Mouse (Mus musculus): Measurements from ENCODE around the gene Sipa1l2. TPM values are rescaled to one million over a fixed set of nuclear protein-coding genes. Genes with fewer than 3 reads are reported as not detected.
A peak's percentile ranks its signal among the peaks of the same experiment; 100 is the strongest.
"Not testable (repeated sequence)": the region's sequence is repeated elsewhere in the genome, so short reads cannot be mapped to it uniquely, and the experiment has no call there.

Gene Sipa1l2
- polyA plus RNA-seq, 1 experiment from 2014 or later: 12.7 TPM

GRCm38 (mm10) chr8:125531640-125532039 lies 38.0 kb downstream of the Sipa1l2 start:
- H3K9me3 ChIP-seq: no peaks in the 10 kb centered on the region
- H3K4me3 ChIP-seq: no peak overlapping the region
- H3K9ac ChIP-seq: no peak overlapping the region
- ATAC-seq (ENCODE audit: insufficient number of reproducible peaks, low FRiP score, low TSS enrichment, low read depth): no peak
- no peaks in the 10 kb centered on the region for H3K27me3 ChIP-seq
- H3K36me3 ChIP-seq: no peaks in the 10 kb centered on the region
- peaks cover 53% of the 10 kb centered on the region for H3K4me1 ChIP-seq
- peak overlapping the region; percentile 51 for H3K27ac ChIP-seq
- WGBS: 26% methylated on average over 1 of the region's 1 CpGs
- no peak overlapping the region for H3K4me2 ChIP-seq

- Histone ChIP-seq H3K4me1 (peaks cover 55% of the 10 kb centered on the region), H3K27ac (no peak overlapping the region), H3K36me3 (no peaks in the 10 kb centered on the region), H3K4me2 (no peak overlapping the region), H3K27me3 (no peaks in the 10 kb centered on the region), H3K4me3 (no peak overlapping the region), H3K9ac (no peak overlapping the region), H3K9me3 (no peaks in the 10 kb centered on the region)
- WGBS: 25% methylated on average over 6 of the region's 6 CpGs
- no peak for ATAC-seq (ENCODE audit: insufficient number of reproducible peaks, low FRiP score, low TSS enrichment, low read depth)
Measured at GRCm38 (mm10) chr8:125531088-125531438, 38.5 kb downstream of the Sipa1l2 start.

DNA sequence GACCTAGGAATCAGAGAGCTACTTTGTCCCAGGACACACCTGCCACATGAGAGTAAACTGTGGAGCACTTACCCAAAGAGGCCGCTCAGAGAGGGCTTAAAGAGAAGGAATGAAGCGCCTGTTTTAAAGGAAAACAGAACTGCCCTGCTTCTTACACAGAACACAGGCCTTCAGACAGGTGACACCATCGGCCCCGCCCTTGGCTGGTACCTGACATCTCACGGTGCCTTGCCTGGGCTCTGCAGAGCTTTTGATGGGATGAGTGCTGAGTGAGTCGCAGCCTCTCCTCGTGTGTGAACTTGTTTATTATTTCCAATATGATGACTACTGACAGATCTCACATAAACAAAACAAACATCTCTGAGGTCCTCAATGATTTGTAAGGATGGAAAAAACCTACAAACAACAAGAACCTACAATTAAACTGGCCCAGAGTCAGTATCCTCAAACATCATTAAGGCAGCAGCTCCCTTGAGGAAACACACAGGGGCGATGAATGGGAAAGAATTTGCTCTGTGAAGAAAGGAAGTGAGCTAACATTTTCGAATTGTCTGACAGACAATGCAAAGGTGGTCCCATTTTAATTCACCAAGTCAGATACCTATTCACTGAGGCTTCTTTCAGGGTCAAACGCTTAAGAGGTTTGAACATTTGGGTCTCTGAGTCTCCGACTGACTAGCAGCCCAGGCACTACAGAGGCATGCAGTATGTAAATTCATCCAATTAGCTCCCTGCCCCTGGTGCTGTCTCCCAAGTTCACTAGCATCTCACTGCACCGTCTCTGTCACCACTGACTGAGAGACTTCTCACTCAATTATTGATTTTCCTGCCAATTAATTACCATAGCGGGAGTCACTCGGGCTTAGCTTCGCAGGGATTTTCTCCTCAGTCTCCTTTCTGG lies 39.2 kb downstream of the Sipa1l2 start:
- no peaks in the 10 kb centered on the region for H3K36me3 ChIP-seq
- no peak overlapping the region for H3K4me3 ChIP-seq
- no peak for ATAC-seq (ENCODE audit: insufficient number of reproducible peaks, low FRiP score, low TSS enrichment, low read depth)
- H3K9ac ChIP-seq: no peak overlapping the region
- no peaks in the 10 kb centered on the region for H3K27me3 ChIP-seq
- no peak overlapping the region for H3K4me2 ChIP-seq
- 58% methylated on average over 15 of the region's 15 CpGs for WGBS
- H3K27ac ChIP-seq: no peak overlapping the region
- peaks cover 59% of the 10 kb centered on the region for H3K4me1 ChIP-seq
- no peaks in the 10 kb centered on the region for H3K9me3 ChIP-seq

DNA sequence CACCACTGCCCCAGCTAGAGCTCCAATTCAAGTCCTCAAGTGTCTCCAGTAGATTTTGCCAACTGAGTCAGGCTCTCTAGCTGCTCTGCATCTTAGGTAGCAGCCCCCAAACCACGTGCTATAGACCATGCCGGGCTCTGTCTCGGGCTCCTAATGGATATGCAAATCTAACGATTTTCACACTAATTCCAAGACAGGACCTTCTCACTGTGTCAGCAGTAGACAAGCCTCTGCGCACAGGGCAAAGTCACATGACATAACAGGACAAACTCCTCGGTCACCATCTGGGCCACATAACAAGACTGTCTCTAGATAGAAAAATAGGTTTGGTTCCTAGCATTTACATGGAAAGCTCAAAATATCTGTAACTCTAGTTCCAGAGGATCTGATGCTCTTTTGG lies 40.6 kb downstream of the Sipa1l2 start:
- Histone ChIP-seq H3K4me2 (no peak overlapping the region), H3K4me1 (peaks cover 59% of the 10 kb centered on the region), H3K9me3 (no peaks in the 10 kb centered on the region), H3K27ac (no peak overlapping the region), H3K36me3 (no peaks in the 10 kb centered on the region), H3K9ac (no peak overlapping the region), H3K27me3 (no peaks in the 10 kb centered on the region), H3K4me3 (no peak overlapping the region)
- WGBS: 74% methylated on average over 6 of the region's 6 CpGs
- no peak for ATAC-seq (ENCODE audit: insufficient number of reproducible peaks, low FRiP score, low TSS enrichment, low read depth)

DNA sequence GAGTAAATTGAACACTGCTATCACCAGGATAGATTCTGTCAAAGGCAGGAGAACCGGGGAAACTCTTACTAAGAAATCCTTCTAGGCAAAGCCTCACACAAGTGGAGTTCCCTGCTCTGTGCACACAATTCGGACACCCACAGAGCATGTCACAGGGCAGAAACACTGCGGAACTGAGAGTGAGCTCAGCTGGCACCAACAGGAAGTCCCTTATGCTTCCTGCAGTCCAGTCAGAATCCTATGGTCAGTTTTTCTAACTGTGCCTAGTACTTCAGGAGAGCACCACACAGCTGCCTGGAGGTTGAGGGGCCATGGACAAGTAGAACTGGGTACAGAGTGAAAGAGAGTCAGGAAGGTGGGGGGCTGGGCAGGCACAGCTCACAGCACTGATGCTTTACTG lies 41.7 kb downstream of the Sipa1l2 start:
- Histone ChIP-seq H3K4me2 (no peak overlapping the region), H3K36me3 (no peaks in the 10 kb centered on the region), H3K4me3 (no peak overlapping the region), H3K4me1 (peaks cover 56% of the 10 kb centered on the region), H3K9ac (no peak overlapping the region), H3K27me3 (no peaks in the 10 kb centered on the region), H3K9me3 (no peaks in the 10 kb centered on the region), H3K27ac (no peak overlapping the region)
- ATAC-seq (ENCODE audit: insufficient number of reproducible peaks, low FRiP score, low TSS enrichment, low read depth): no peak
- WGBS: 72% methylated on average over 3 of the region's 3 CpGs

GRCm38 (mm10) chr8:125526999-125527398 lies 42.6 kb downstream of the Sipa1l2 start:
- no peak overlapping the region for H3K4me3 ChIP-seq
- no peak overlapping the region for H3K4me2 ChIP-seq

DNA sequence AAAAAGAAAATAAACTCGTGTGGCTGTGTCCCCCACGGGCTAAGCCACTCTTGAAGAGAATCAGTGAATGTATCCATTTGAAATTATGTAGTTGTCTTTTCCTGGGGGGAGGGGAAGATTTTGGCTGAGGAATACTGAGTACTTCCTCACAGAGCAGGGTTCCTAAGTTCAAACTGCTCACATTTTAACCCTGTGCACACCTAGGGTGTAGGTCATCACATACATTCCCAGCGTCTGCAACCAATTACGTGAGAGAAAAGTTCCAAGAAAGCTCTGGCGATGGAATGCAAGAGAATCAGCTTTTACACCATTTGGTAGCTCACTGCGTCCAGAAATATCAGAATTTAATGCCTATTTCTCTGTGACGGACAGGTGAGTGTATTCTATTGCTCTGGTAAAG lies 43.0 kb downstream of the Sipa1l2 start:
- ATAC-seq (ENCODE audit: insufficient number of reproducible peaks, low FRiP score, low TSS enrichment, low read depth): no peak
- Histone ChIP-seq H3K9me3 (no peaks in the 10 kb centered on the region), H3K9ac (no peak overlapping the region), H3K27ac (no peak overlapping the region; the same call in 1 of the 2 replicates), H3K27me3 (no peaks in the 10 kb centered on the region), H3K4me1 (peaks cover 44% of the 10 kb centered on the region), H3K36me3 (no peaks in the 10 kb centered on the region), H3K4me3 (no peak overlapping the region), H3K4me2 (no peak overlapping the region)
- WGBS: 26% methylated on average over 7 of the region's 7 CpGs

More at GRCm38 (mm10) chr8:125526999-125527398, 42.6 kb downstream of the Sipa1l2 start:
- Histone ChIP-seq H3K27ac (no peak overlapping the region), H3K9ac (no peak overlapping the region), H3K36me3 (no peaks in the 10 kb centered on the region), H3K4me1 (peaks cover 48% of the 10 kb centered on the region), H3K27me3 (no peaks in the 10 kb centered on the region), H3K9me3 (no peaks in the 10 kb centered on the region)
- WGBS: 15% methylated on average over 7 of the region's 7 CpGs
- no peak for ATAC-seq (ENCODE audit: insufficient number of reproducible peaks, low FRiP score, low TSS enrichment, low read depth)

- WGBS: 69% methylated on average over 2 of the region's 2 CpGs
- no peak overlapping the region for H3K9ac ChIP-seq
- peaks cover 29% of the 10 kb centered on the region for H3K4me1 ChIP-seq
Measured at GRCm38 (mm10) chr8:125524479-125524878, 45.1 kb downstream of the Sipa1l2 start.

GRCm38 (mm10) chr8:125523213-125523612 lies 46.4 kb downstream of the Sipa1l2 start:
- H3K4me3 ChIP-seq: no peak overlapping the region
- H3K27me3 ChIP-seq: no peaks in the 10 kb centered on the region
- 27% methylated on average over 5 of the region's 5 CpGs for WGBS
- no peak for ATAC-seq (ENCODE audit: insufficient number of reproducible peaks, low FRiP score, low TSS enrichment, low read depth)
- no peaks in the 10 kb centered on the region for H3K9me3 ChIP-seq
- H3K36me3 ChIP-seq: no peaks in the 10 kb centered on the region
- H3K9ac ChIP-seq: no peak overlapping the region
- H3K27ac ChIP-seq: no peak overlapping the region; the same call in 1 of the 2 replicates
- H3K4me2 ChIP-seq: no peak overlapping the region
- H3K4me1 ChIP-seq: peaks cover 31% of the 10 kb centered on the region

More at GRCm38 (mm10) chr8:125524479-125524878, 45.1 kb downstream of the Sipa1l2 start:
- H3K36me3 ChIP-seq: no peaks in the 10 kb centered on the region
- H3K27ac ChIP-seq: no peak overlapping the region
- no peaks in the 10 kb centered on the region for H3K9me3 ChIP-seq
- no peak overlapping the region for H3K4me2 ChIP-seq
- H3K27me3 ChIP-seq: no peaks in the 10 kb centered on the region
- H3K4me3 ChIP-seq: no peak overlapping the region
- no peak for ATAC-seq (ENCODE audit: insufficient number of reproducible peaks, low FRiP score, low TSS enrichment, low read depth)

GRCm38 (mm10) chr8:125522151-125522550 lies 47.5 kb downstream of the Sipa1l2 start:
- Histone ChIP-seq H3K36me3 (no peaks in the 10 kb centered on the region), H3K4me2 (no peak overlapping the region), H3K4me3 (no peak overlapping the region), H3K4me1 (peaks cover 27% of the 10 kb centered on the region), H3K9me3 (no peaks in the 10 kb centered on the region), H3K27ac (no peak overlapping the region), H3K9ac (no peak overlapping the region), H3K27me3 (no peaks in the 10 kb centered on the region)
- ATAC-seq (ENCODE audit: insufficient number of reproducible peaks, low FRiP score, low TSS enrichment, low read depth): no peak
- 74% methylated on average over 6 of the region's 6 CpGs for WGBS

GRCm38 (mm10) chr8:125521087-125521486 lies 48.5 kb downstream of the Sipa1l2 start:
- no peak for ATAC-seq (ENCODE audit: insufficient number of reproducible peaks, low FRiP score, low TSS enrichment, low read depth)
- no peaks in the 10 kb centered on the region for H3K36me3 ChIP-seq
- H3K9ac ChIP-seq: no peak overlapping the region
- H3K4me2 ChIP-seq: no peak overlapping the region
- H3K4me1 ChIP-seq: peaks cover 16% of the 10 kb centered on the region
- H3K4me3 ChIP-seq: no peak overlapping the region
- H3K27me3 ChIP-seq: no peaks in the 10 kb centered on the region
- WGBS: 41% methylated on average over 7 of the region's 7 CpGs
- no peak overlapping the region for H3K27ac ChIP-seq
- no peaks in the 10 kb centered on the region for H3K9me3 ChIP-seq

- H3K27me3 ChIP-seq; H3K9ac ChIP-seq; H3K4me3 ChIP-seq; H3K4me2 ChIP-seq; H3K9me3 ChIP-seq; H3K36me3 ChIP-seq; H3K27ac ChIP-seq; ATAC-seq (ENCODE audit: insufficient number of reproducible peaks, low FRiP score, low TSS enrichment, low read depth): not testable (repeated sequence)
- H3K4me1 ChIP-seq: peaks cover 12% of the 10 kb centered on the region; the same call in 1 of the 2 replicates
- 91% methylated on average over 2 of the region's 2 CpGs for WGBS
Measured at GRCm38 (mm10) chr8:125520308-125520707, 49.3 kb downstream of the Sipa1l2 start.

Data from limb, embryonic 15.5 days (tissue).